Mouse (Mus musculus): ENCODE measurements at regions not wholly inside any gene's neighbourhood (a gene's known extent, or its start where the extent isn't known, plus 50 kb on each side); places are given as distances from the start of the nearest gene placed in this dataset.

DNA sequence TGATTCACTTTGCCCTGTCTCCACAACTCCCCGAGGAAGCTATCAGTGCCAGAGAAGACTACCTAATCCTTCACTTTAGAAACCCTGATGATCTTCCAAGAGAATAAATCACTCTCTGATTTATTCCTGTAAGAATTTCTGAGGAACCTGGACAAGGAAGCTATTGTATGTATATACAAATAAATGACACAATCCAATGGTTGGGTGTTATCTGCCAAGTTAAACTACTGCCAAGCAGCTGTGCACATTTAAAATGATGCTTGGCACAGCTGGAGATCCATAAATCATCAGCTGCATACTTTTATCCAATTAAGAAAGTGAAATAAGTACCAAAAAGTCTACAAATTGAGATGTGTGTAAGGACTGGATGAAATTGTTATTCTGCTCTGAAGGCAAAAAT, 54.1 kb upstream of the Scrg1 start:
- no peak for TF ChIP-seq NRF1 (IDR thresholded peaks at IDR 0.05; ENCODE audit: low read depth, low read length)
- TF ChIP-seq CTCF (conservative IDR thresholded peaks at IDR 0.05 in 1 of 2, IDR thresholded peaks at IDR 0.05 in 1 of 2; ENCODE audit: low read depth in 2 of 2, low read length in 2 of 2) = no peak
- TF ChIP-seq GABPA (IDR thresholded peaks at IDR 0.05; ENCODE audit: insufficient replicate concordance, low read depth, low read length) = no peak
- no peak for TF ChIP-seq POLR2A (IDR thresholded peaks at IDR 0.05; ENCODE audit: low read depth, low read length)
- no peak for TF ChIP-seq HCFC1 (IDR thresholded peaks at IDR 0.05; ENCODE audit: low read depth, low read length)
- no peak for TF ChIP-seq ZNF384 (IDR thresholded peaks at IDR 0.05; ENCODE audit: low read depth, low read length)
- TF ChIP-seq TCF12 (IDR thresholded peaks at IDR 0.05; ENCODE audit: low read depth, low read length) = no peak
- no peak for TF ChIP-seq POLR2AphosphoS2 (IDR thresholded peaks at IDR 0.05; ENCODE audit: low read depth, low read length)
- no peak for TF ChIP-seq ZKSCAN1 (IDR thresholded peaks at IDR 0.05; ENCODE audit: borderline replicate concordance, low read depth, low read length)
- no peak for TF ChIP-seq MAZ (IDR thresholded peaks at IDR 0.05; ENCODE audit: low read depth, low read length)
- TF ChIP-seq ZC3H11A (IDR thresholded peaks at IDR 0.05; ENCODE audit: low read depth, low read length) = no peak
- no peak for TF ChIP-seq CHD1 (IDR thresholded peaks at IDR 0.05; ENCODE audit: low read depth, low read length)
- TF ChIP-seq MXI1 (IDR thresholded peaks at IDR 0.05; ENCODE audit: low read depth, low read length) = no peak
- TF ChIP-seq USF1 (IDR thresholded peaks at IDR 0.05; ENCODE audit: low read depth, low read length) = no peak

Data from CH12.LX (cell line).